Mouse (Mus musculus): ENCODE data around the gene Lgr6.

- TF ChIP-seq CTCF (IDR thresholded peaks at IDR 0.05; ENCODE audit: borderline replicate concordance, insufficient read depth, low read depth, low read length) (no peak), POLR2A (IDR thresholded peaks at IDR 0.05; ENCODE audit: borderline replicate concordance, insufficient read depth, low read length) (no peak)
These were observed 149.9 kb downstream of the Lgr6 start for GRCm38 (mm10) chr1:134955050-134955636.

Data from cerebellum, adult 2 months (tissue).